Mouse (Mus musculus): ENCODE data around the gene Prkd3. TPM values are rescaled to one million over a fixed set of nuclear protein-coding genes. Genes with fewer than 3 reads are reported as not detected.
A peak's percentile ranks its signal among the peaks of the same experiment; 100 is the strongest.

The Prkd3 gene
- 26.9 and 31.2 TPM in 2 replicates for polyA plus RNA-seq (2012; rRNA removed)

DNA sequence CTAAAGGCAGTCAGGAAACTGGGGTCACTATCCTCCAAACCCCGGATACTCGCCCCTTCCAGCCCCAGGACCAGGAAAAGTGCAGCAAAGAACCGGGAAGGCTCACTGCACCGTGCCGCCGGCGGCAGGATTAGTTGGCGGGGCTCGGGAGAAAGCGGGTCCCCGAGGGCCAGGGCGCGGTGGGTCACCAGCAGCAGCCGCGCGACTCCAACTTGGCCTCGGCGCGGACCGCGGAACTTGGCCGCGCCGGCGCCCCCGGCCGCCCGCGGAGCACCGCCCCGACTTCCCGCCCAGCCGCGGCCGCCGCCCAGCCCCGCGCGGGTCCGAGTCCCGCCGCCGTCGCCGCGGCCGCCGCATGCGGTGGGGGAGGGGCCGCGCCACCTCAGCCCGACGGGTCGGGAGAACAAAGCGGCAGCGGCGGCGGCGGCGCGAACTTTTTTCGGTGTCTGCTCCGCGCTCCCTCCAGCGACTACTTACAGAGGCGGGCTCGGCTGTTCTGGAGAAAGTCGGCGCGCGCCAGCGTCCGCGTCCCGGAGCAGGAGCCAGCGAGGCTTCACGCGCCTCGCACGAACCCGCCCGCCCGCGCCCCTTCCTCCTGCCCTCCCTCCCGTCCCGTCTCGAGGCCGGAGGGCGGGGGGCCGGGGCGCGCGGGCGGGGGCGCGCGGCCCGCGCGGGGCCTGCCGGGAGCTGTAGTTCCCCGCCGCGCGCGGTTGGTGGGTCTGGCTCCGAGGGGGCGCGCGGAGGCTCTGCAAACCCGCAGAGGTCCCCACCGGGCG, at the start of gene Prkd3:
Gene Prkd3 (minus strand): TSS at position 609 of the 776 bp plus-strand sequence.
- peak; percentile 59 for DNase-seq (ENCODE audit: low spot score)

DNA sequence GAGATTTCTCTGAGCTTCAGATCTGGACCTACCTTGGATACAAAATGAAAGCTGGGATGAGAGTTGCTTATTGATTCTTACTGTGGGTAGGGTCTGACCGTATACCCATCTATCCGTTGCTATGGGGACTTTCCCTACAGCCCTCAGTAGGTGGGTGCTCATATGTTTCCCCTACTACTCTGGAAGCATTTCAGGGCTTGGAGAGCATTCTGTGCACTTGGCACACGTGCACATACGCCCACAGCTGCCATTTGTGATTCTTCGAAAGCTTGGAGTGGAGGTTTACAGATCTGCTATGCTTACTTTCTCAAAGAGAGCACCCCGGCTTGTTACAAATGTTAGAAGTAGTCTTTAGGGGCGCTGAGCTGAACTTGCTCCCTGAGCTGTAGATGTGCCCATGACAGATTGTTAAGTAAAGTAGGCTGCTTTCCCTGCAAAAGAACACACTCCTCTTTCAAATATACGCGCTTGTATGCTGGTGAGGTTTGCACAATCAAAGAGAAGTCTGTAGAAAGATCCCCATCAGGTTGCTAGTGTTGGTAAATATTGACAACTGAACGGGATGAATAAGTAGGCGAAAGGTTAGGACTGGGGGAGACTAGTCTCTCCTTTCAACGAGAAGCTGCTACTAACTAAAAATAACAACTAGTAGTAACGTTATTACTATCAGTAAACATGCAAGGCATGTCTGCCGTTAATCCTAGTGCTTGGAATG, 49.3 kb upstream of the Prkd3 start:
- no peak for DNase-seq (ENCODE audit: low spot score)

DNA sequence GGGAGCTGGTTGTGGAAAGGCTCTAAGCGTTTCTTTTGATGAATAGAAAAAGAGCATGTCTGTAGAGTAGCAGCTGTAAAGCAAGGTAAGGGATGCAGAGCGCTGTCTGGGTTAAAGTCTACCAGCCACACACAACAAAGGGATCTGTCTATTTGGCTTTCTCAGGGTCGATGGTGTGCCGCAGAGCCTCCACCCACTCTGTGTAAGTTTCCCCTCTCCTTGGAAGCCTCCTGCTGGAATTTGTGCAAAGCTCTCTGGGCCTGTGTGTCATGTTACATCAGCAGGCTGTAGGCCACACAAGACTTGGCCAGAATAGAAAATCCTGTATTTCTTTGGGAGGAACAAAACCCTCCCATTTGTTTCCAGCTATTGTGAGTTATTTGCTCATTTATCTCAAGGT, 48.4 kb upstream of the Prkd3 start:
- DNase-seq (ENCODE audit: low spot score), result no peak

DNA sequence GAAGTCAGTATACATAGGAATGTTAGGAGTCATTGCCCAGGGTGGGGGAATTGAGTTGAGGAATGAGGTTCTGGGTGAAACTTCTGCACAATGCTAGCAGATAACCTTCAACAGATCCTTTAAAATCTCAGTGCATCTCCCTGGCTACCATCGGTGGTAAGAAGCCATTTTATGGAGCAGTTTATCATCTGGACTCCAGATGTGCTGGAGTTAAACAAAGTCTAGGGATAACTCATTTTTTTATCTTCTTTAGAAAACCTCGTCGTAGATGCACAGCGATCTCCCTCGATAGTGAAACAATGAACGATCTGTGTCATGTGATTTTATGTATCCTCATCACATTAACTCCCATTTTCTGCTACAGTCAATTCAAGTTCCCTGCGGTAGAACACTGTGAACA, 48.0 kb upstream of the Prkd3 start:
- no peak for DNase-seq (ENCODE audit: low spot score)

DNA sequence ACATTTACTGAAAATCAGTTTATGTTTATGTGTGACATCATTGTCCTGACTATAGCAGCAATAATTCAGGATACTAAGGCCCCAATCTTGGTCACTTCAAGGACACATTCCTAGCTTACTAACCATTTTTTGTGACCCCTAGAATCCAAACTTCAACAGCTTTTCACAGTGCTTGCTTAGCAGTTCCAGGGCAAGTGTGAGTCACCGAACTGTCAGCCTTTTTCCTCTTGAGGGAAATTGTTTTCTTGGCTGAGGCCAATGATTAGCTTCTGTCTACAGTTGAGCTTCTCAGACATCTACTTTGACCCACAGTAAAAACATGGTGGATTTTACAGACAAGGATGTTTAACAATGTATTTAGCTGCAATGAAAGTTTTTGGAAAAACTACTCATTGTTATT, 43.6 kb upstream of the Prkd3 start:
- no peak for DNase-seq (ENCODE audit: low spot score)

DNA sequence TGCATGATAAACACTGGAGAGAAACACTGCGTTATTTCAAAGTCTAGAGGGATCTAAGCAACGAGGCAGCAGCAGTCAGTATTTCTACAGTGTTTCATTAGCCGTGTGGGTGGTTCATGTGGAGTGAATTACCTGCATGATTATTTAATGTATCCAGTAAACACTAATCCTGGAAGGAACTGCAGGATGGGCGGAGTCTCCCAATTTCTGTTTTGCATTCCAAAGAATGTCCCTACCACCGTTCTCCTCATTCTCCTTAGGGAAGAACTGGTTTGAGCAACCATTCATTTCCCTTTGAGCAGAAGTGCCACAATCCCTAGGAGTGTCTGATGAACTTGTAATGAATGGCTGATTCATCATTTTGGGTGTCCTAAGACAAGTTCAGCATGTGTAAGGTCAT, 39.6 kb upstream of the Prkd3 start:
- DNase-seq (ENCODE audit: low spot score), result no peak

DNA sequence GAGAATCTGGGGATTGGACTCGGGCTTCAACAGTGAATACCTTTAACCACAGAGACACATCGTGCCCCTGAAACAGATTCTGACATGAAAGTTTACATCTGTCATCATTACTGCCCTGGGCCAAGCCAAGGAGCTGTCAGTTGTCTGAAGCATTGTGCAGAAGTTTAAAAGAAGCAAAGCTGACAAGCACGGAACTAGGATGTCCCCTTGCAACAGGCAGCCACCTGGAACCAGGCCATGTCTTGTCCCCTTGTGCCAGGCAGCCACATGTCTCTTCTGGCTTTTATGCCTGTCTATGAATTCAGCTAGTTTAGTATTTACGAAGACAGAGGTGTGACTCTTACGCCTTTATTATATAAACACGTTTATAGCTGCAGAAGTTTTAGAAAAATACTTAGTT, 37.7 kb upstream of the Prkd3 start:
- no peak for DNase-seq (ENCODE audit: low spot score)

DNA sequence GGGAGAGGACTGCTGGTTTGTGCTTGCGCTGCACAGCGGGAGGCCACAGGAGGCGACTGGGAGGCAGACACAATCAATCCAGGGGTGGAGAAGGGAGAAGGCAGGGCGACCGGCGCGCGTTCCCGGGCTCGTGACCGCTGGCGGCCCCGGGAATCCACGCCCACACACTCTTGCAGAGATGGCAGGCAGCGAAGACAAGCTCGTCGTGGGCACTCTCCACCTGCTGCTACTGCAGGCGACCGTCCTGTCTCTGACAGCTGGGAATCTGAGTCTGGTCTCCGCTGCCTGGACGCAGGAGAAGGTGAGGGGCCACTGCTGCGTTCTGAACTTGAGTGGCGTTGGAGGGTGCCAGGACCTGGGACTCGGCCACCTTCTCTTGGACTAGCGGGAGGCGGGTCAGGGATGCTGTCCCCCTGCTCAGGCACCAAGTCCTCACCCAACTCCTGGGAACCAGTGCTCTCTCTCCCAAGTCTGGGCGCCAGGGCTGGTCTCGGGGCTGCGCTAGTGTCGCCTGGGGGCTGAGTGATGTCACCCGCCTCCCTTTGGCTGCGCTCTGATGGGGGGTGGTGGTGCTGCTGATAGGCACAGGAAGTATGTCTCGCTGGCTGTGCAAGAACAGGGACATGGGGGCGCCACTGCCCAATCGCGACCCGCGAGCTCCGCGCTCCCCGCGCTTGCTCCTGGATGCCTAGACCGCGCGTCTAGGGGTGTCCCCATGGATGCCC, 31.6 kb upstream of the Prkd3 start:
- DNase-seq (ENCODE audit: low spot score), result peak; percentile 33

DNA sequence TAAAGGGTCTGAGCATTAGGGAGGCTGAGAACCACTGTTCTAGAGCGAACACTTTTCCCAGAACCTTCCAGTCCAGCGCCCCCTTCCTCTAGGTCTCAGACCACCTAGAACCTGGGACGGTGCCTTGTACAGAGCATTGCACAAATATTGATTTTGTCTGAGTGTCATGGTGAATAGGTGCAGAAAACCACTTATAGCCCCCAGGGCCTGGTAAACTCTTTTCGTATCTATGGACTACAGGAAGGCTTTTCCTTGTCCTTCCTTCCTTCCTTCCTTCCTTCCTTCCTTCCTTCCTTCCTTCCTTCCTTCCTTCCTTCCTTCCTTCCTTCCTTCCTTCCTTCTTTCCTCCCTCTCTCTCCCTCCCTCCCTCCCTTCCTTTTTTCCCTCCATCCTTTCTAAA, 31.0 kb upstream of the Prkd3 start, which contains the start of gene Qpct:
Gene Qpct (plus strand): TSS at position 301 of the 400 bp plus-strand sequence.
- no peak for DNase-seq (ENCODE audit: low spot score)

DNA sequence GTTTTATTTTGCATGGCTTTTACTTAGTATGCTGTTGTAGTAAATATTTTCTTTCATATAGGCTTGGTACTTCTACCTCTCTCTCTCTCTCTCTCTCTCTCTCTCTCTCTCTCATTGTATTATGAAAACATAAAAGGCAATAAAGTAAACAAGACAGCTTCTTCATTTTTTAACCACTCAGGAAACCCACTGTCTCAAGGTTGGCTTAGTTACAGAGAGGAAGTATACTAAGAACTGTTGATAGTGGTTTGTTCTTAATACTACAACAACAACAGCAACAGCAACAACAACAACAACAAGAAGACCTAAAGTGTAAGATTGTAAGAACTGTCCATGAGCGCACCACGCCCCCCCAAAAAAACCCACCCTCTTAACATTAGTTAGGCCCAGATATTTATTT, 23.1 kb upstream of the Prkd3 start:
- no peak for DNase-seq (ENCODE audit: low spot score)

DNA sequence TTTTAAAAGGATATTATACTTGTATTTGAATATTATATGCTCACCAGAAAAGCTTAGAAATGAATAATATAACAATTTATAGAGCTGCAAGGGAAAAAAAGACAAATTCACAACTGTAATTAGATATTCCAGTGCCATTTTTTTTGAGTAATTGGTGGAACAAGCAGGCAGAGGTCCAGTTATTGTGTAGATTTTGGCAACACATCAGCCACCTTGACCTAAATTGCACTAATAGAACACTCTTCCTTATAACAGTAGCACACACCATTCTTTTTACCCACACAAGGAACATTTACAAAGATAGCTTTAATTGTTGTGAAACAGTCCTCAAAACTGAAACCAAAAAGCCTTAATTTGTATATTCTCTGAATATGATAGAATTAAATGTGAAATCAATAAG, 19.0 kb upstream of the Prkd3 start:
- DNase-seq (ENCODE audit: low spot score), result no peak

DNA sequence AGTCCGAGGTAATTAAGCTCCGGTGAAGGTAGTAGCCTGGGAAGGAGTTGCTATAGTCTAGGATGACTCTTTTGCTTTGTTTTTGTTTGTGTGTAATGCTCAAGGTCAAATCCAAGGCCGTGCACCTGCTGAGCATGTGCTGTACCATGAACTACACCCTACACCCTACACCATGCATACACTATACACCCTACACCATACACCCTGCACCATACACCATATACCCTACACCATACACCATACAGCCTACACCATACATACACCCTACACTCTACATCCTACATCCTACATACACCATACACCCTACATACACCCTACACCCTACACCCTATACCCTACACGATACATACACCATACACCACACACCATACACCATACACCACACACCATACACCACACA, 12.2 kb upstream of the Prkd3 start:
- no peak for DNase-seq (ENCODE audit: low spot score)

DNA sequence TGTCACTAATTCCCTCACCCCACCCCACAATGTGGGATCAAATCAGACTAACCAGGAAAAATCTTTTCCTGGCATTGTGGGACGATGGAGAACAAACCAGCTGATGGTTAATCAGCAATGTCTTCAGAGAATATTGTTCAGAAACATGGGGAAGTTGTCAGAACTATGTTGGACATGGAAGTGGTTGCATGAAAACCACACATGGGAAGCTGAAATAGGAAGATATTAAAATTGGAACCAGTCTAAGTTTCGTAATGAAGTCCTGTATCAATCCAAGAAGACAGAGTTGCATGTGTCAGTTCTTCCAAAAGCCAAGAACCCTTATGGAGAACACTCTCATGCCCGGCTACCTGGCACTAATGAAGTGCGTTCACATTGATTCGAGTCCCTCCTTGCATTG, 11.0 kb upstream of the Prkd3 start:
- DNase-seq (ENCODE audit: low spot score), result no peak

DNA sequence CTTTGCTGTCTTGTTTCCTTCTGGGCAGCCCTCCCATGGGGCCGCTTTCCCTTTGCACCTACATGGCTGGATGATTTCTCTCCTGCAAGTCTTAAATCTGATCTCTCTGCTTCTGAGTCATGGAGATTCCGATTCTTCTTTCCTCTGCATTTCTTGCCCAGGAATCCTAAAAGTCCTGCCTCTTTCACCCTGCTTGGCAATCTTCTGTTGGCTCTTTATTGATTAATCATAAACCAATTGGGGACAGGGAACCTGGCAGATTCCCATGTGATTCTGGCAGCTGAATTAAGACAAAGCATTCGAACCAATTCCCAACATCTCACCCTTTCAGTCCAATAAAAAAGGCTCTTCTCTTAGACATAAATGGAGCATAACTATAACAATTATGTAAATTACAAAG, 8.6 kb upstream of the Prkd3 start:
- DNase-seq (ENCODE audit: low spot score), result no peak

DNA sequence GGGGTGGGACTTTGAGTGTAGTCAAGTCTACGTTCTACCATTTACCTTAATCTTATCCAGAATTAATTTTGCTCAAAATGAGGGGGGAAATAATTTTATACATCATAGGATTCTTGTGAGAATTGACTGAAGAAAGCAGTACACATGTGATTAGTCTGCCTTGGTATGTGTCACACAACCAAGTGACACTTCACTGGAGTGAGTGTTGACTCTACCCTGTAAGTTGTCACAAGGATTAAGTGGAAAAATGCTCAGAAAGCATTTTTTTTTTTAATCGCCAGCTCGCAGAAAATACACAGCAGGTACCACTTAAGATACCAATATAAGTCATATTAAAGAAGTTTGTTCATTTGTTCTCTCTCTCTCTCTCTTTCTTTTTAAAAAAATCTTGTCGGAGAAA, 3.9 kb upstream of the Prkd3 start:
- DNase-seq (ENCODE audit: low spot score), result no peak

DNA sequence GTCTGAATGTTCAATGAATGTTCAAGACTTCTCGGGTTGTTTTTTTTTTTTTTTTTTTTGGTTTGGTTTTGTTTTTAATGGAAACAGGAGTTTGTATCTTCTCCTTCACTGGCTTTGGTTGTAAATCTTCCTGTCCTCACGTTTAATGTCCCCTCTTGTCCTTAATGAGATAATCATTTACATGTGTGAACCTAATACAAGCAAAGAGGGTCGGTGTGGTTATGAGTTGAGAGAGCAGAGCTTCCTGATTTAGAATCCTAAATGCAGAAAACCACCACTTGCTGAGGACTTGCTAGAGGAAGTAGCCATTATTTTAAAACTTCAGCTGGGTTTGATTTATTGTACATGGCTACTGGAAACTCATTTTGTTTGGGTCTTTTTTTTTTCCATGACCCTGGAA, 2.1 kb upstream of the Prkd3 start:
- no peak for DNase-seq (ENCODE audit: low spot score)

DNA sequence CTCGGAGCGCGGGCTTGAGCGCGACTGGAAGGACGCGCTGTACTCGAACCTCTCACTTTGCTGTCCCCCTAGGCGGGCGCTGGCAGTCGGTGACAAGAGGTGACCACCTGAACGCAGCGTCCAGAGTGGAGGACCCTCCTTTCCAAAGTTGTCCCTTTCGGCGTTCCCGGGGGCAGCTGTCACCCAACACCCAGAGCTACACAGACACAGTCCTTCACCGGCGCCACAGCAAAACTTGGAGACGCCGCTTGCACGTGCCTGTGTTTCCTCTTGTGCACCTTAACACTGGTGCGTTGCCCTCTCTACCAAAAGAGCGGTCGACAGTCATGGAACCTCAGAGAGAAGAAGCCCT, 344 bp upstream of the Prkd3 start:
- DNase-seq (ENCODE audit: low spot score), result no peak

DNA sequence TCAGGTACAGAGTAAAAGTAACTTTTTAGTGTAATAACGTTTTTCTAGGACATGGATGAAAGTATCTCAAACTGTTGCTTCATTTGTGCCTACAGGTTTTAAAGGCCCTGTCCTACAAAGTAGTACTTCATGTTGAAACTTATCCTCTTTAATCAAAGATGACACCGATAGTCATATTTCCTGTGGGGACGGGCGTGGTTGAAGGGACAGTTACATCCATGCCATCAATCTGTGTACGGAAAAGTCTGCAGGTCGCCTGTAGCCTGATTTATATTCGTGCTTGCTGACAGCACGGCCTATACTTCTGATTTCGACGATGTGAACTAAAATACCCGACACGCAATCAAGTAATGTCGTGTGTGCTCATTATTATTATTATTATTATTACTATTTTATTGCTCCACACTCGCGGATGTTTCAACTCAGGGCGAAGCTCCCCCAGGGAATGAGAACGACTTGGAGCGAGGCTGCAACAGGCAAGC, 849 bp downstream of the Prkd3 start:
- DNase-seq (ENCODE audit: low spot score), result no peak

DNA sequence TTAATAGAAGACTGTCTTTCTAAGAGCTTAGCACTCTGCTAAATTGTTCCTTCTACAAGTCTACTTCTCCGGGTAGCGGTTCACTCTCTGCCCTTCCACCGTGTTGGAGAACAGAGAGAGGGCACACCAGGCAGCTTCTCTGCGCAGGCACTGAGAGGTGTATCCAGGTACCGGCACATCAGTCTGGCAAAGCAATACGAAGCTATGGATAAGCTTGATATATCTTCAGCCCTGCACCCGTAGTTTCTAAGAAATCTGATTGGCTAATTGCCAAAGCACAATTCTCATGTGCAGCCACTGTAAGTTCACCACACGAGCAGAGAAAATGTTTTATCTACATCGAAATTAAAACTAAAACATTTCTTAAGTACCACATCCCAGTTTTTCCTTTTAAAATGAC, 2.2 kb downstream of the Prkd3 start:
- DNase-seq (ENCODE audit: low spot score), result no peak

DNA sequence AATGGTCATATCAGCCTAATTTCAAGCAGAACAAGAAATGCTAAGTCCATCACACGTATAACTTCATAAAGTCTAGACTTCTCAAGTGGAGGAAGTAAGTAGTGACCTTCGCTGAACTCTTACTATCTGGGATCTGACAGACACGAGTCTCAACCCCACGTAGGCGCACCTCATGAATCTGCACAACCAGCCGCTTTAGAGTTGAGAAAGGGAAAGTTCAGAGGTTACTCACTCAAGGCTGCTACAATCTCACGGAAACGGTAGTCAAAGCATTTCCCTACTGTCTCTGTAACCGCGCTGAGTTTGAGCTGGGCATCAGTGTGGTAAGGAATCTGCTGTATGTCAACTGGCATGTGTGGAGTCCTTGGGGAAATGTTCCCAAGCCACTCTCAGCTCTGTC, 4.8 kb downstream of the Prkd3 start:
- DNase-seq (ENCODE audit: low spot score), result no peak

DNA sequence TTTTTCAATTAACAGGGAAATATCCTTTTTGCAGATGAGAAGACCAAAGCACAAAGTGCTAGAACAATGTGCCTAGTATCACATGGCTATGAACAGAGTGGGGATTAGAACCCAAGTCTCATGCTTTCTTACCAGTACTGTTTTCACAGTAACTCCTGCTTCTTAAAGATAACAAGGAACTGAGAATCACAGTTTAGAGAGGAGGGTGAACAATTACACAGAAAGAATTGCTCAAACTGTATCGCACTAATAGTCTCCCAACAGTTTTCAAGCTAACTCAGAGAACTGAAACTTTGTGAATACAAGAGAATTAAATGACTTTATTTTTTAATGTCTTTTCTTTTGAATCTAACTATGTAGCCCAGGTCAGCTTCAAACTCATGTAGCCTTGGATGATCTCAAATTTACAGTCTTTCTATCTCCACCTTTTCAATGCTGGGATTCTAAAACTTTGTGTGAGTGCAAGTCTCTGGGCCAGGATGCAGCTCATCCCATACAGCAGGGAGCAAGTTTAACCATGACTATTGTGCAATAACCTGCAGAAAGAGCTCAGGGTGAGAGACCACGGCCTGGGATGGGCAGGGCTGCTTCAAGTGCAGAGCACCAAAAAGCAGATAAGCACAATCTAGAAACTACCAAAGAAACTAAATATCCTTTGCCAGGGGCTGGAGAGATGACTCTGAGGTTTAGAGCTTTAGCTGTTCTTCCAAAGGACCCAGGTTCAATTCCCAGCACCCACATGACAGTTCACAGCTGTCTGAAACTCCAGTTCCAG, 5.5 kb downstream of the Prkd3 start:
- DNase-seq (ENCODE audit: low spot score), result no peak

DNA sequence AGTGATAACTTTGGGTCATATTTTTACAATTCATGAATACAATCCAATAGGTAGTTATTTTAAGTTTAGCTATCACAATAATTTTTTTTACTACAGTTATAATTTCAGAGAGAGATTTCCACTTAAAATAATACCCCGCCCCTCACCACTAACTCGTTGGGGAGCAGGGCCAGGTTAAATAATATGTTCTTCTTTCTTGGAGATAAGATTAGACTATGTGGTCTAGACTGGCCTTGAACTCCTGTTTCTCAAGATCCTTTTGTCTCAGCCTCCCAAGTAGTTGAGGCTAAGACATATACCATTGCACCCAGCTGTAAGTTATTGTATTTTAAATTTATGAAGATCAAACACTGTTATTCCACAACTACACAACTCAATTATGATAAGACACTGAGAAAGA, 7.0 kb downstream of the Prkd3 start:
- DNase-seq (ENCODE audit: low spot score), result no peak

Measured in urinary bladder, adult 2 months (tissue).